Mouse (Mus musculus): ENCODE results near the gene Polr3c.

DNA sequence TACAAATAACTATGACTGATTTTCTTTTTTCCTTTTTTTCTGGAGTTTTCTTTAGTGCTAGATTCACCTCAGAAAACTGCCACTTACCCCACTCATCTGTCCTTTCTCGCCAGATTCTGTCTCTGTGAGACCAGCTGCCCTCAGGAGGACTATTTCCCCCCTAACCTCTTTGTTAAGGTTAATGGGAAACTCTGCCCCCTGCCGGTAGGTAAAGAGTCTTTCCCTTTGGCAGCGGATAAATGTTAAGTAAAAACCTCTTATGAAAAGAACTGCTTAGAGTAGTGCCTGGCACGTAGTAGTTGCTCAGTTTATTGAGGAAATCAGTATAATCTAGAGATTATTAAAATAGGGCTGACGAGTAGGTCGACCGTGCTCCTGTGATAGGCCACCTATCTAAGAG lies 27.1 kb downstream of the Polr3c start:
- TF ChIP-seq CHD2 (IDR thresholded peaks at IDR 0.05; ENCODE audit: low read depth, low read length) (no peak), HCFC1 (IDR thresholded peaks at IDR 0.05; ENCODE audit: borderline replicate concordance, insufficient read depth, low read length) (no peak), ZC3H11A (IDR thresholded peaks at IDR 0.05; ENCODE audit: borderline replicate concordance, low read depth, low read length) (no peak), ZNF384 (IDR thresholded peaks at IDR 0.05; ENCODE audit: low read depth, low read length) (no peak), MAFK (IDR thresholded peaks at IDR 0.05; ENCODE audit: insufficient read depth, low read depth, low read length) (no peak)

All from ES-E14 (cell line).